Mouse (Mus musculus) kidney, adult 2 months (tissue): ENCODE data around the gene Madcam1.

ENCODE experiments used
- CTCF ChIP-seq: fragments of 200-500 bp; conservative IDR thresholded peaks from 2 replicates; pipeline ENCODE4 v1.5.1; 2011; ENCODE audit warnings: low read depth, mild to moderate bottlenecking, control low read depth, low read length, moderate library complexity, mixed read lengths; ENCODE audit not compliant: insufficient read depth, insufficient read length
- POLR2A ChIP-seq: fragments of 200-500 bp; IDR thresholded peaks from one replicate; pipeline ENCODE4 v1.6.1; 2011; ENCODE audit warnings: low read depth, low read length, control low read depth

GRCm38 (mm10) chr10:79700676-79701075 lies 36.3 kb downstream of the Madcam1 start:
- TF ChIP-seq CTCF (no peak), POLR2A (no peak)
